Mouse (Mus musculus) frontal cortex, adult 2 months (tissue): ENCODE measurements around the gene Gm13889. TPM values are rescaled to one million over a fixed set of nuclear protein-coding genes. Genes with fewer than 3 reads are reported as not detected.

Experiments
- polyA plus RNA-seq: library from polyadenylated mRNA; depleted of rRNA; stranded (reverse); fragments of >200 nt; gene quantifications from 2 replicates; pipeline ENCODE4 v1.2.3, GENCODE M21; 2012; rRNA removed

The Gm13889 gene
- polyA plus RNA-seq, 1 experiment = 77.9 TPM

Other genes with a start within 250 kb of the Gm13889 start
- gene Ext2, start 134.6 kb downstream of the Gm13889 start, polyA plus RNA-seq = 28.9 and 31.5 TPM in 2 replicates
- 8.7 and 9.1 TPM in 2 replicates for gene Accs, start 107.3 kb downstream of the Gm13889 start, polyA plus RNA-seq
- 0.58 and 1.0 TPM in 2 replicates for gene Accsl, start 88.0 kb downstream of the Gm13889 start, polyA plus RNA-seq
- gene Gm27027, start 39.2 kb upstream of the Gm13889 start, polyA plus RNA-seq = 0.32 TPM in 1 of 2 replicates, not detected in the other
- 50.1 and 57.2 TPM in 2 replicates for gene Alkbh3, start 53.6 kb upstream of the Gm13889 start, polyA plus RNA-seq
- 66.0 and 74.7 TPM in 2 replicates for gene Hsd17b12, start 200.8 kb upstream of the Gm13889 start, polyA plus RNA-seq